Mouse (Mus musculus) layer of hippocampus, adult 6 months (tissue): ENCODE data around the gene Ccdc92. TPM values are rescaled to one million over a fixed set of nuclear protein-coding genes. Genes with fewer than 3 reads are reported as not detected.

Experiments
- long read RNA-seq, 2 experiments: library from polyadenylated mRNA; unstranded; transcript quantifications; one replicate each; pipeline ENCODE4 v2.0.0; 2019 to 2020
- polyA plus RNA-seq: library from polyadenylated mRNA; unstranded; fragments of <200 nt; fragmentation: Nextera tagmentation; gene quantifications from 2 replicates; pipeline ENCODE4 v1.2.3, GENCODE M21; 2021

The Ccdc92 gene
- polyA plus RNA-seq, result 113 and 118 TPM in 2 replicates
- long read RNA-seq, experiment 1, transcript Ccdc92-201 (4 exons, 2,473 nt), result major isoform, 186 of 215 reads
- long read RNA-seq, experiment 1, partial matches to known transcripts, result 5 of 215 reads
- long read RNA-seq, experiment 1, other reads (novel, unspliced or antisense), result 24 of 215 reads
- long read RNA-seq, experiment 2, transcript Ccdc92-201 (4 exons, 2,473 nt), result major isoform, 1,034 of 1,110 reads
- long read RNA-seq, experiment 2, partial matches to known transcripts, result 12 of 1,110 reads
- long read RNA-seq, experiment 2, other reads (novel, unspliced or antisense), result 64 of 1,110 reads

GRCm38 (mm10) chr5:124862013-124862866 is at the start of gene Ccdc92, which contains the start of gene Zfp664:
Gene Ccdc92, minus strand, starts transcription at chr5:124862424.
Gene Zfp664, plus strand, starts transcription at chr5:124862691.

Other genes with a start within 250 kb of the Ccdc92 start
- gene Atp6v0a2, start 233.8 kb downstream of the Ccdc92 start, polyA plus RNA-seq, result 19.3 and 25.1 TPM in 2 replicates
- 0.14 and 0.31 TPM in 2 replicates for gene Dnah10, start 137.3 kb downstream of the Ccdc92 start, polyA plus RNA-seq
- 39.2 and 59.6 TPM in 2 replicates for gene Zfp664, start 267 bp upstream of the Ccdc92 start, polyA plus RNA-seq
- gene Rflna, start 140.8 kb upstream of the Ccdc92 start, polyA plus RNA-seq, result 0.40 and 0.58 TPM in 2 replicates